Mouse (Mus musculus) ES-Bruce4 (cell line): Measurements from ENCODE around the gene Phf19.
A peak's percentile ranks its signal among the peaks of the same experiment; 100 is the strongest.

ENCODE experiments used
- CTCF ChIP-seq: IDR thresholded peaks from one replicate; pipeline ENCODE4 v1.8.1; 2011; ENCODE audit warnings: low read depth, low read length
- EP300 ChIP-seq: IDR thresholded peaks from 2 replicates; pipeline ENCODE4 v1.6.1; 2011; ENCODE audit warnings: low read depth, low read length; ENCODE audit not compliant: insufficient read depth
- POLR2A ChIP-seq: IDR thresholded peaks from one replicate; pipeline ENCODE4 v1.8.1; 2011; ENCODE audit warnings: low read length; ENCODE audit not compliant: insufficient read depth

DNA sequence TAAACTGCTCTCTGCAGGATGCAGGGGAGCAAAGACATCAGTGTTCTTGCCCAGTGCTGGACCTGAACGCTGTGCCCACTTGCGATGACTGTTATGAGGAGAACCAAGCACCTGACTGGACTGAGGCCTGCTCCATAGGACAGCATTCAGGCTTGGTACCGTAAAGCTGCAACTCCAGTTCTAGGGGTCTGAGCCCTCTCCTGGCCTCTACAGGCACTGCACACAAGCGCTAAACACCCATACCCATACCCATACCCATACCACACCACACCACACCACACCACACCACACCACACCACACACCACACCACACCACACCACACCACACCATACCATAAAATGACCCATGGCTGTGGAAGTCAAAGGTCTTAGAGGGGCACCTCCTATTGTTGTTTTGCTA is 58.6 kb downstream of the Phf19 start:
- TF ChIP-seq CTCF (peak; percentile 44), EP300 (no peak), POLR2A (no peak)
